Mouse (Mus musculus) ovary, postnatal 36 days (tissue): ENCODE data around the gene BC055324.
A peak's percentile ranks its signal among the peaks of the same experiment; 100 is the strongest.

Source experiments
- DNase-seq: peaks from one replicate; pipeline ENCODE4 v3.0.0; 2022; ENCODE audit warnings: low spot score, mixed read lengths

The BC055324 gene

GRCm38 (mm10) chr1:163953396-163953795 is 41.2 kb downstream of the BC055324 start:
- no peak for DNase-seq

- no peak for DNase-seq
These were observed 52.5 kb downstream of the BC055324 start for GRCm38 (mm10) chr1:163942056-163942455.

- no peak for DNase-seq
These were observed 60.0 kb downstream of the BC055324 start for GRCm38 (mm10) chr1:163934591-163934990.

- DNase-seq, result no peak
These were observed 62.8 kb downstream of the BC055324 start for GRCm38 (mm10) chr1:163931801-163932200.

DNA sequence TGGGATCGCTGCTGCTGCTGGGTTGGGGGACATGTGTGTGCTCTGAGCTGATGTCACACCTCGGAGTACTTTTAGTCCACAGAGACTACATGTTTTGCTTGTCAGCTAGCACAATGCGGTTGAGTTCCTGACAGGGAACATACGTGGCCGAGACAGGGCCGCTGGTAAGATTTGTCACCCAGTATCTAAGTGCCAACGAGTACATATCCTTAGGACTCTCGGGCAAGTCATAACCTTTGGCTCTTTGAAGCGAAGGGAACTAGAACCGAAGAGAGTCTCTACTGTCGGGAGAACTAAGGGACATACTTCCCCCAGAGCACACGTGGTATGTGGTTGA is 64.2 kb downstream of the BC055324 start:
- no peak for DNase-seq

- peak; percentile 87 for DNase-seq
These were observed 64.7 kb downstream of the BC055324 start for GRCm38 (mm10) chr1:163929636-163930457.

- no peak for DNase-seq
These were observed 65.8 kb downstream of the BC055324 start, which contains the start of gene Scyl3 for GRCm38 (mm10) chr1:163928846-163929245. TSS of gene Scyl3 (plus strand) at chr1:163929100.

DNA sequence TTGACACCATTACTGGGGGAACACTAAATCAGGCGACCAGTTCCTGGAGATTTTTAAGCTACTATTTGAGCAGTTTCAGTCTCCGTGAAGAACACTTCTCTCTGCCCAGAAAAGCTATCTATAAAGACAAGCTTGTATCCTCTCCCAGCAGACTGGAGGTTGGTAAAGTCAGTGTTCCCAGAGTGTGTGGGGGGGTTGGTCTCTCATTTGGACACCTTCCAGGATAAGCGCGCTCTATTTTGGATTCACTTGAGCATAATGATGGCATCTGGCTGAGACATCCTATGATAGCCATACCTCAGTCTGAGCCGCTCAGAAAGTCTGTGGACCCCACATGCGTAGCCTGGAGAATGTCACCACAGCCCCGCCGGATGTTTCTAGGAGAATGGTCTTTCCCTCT is 70.5 kb downstream of the BC055324 start:
- DNase-seq, result no peak

- DNase-seq, result no peak
These were observed 77.0 kb downstream of the BC055324 start for GRCm38 (mm10) chr1:163917349-163918160.

- no peak for DNase-seq
These were observed 82.6 kb downstream of the BC055324 start for GRCm38 (mm10) chr1:163911981-163912380.

DNA sequence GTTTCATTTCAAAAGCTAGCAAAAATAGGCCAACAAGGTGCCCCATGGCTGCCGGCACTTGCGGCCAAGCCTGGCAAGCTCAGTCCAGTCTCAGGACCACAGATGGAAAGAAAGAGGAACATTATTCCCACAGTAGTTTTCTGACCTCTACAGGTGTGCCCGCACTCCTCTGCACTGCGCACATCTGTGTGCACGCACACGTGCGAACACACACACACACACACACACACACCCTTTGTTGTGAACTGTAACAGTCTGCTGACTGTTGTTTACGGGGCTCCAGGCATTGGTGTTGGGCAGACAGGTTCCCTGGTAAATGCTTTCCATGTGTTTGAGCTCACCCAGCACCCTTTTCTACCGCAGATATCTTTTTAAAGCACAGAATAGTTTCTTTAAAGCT is 83.8 kb downstream of the BC055324 start:
- DNase-seq, result no peak

GRCm38 (mm10) chr1:163910343-163910742 is 84.3 kb downstream of the BC055324 start:
- DNase-seq, result no peak

DNA sequence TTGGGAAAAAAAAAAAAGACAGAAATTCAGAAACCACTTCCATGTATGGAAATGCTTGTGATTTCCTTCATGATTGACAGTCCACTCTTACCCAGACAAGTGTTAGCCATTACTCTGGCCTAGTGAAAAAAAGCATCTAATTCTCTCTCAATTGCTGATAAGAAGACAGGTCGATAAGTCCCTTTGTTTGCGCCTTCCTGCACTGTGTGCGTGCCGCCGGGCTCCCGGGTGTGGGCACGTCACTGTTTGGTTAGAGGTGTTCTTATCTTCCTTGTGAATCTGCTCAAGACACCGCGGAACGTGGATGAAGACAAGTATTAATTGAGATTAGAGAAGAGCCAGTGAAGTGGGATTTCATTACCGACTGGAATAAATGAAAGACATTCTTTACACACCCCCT is 86.2 kb downstream of the BC055324 start:
- no peak for DNase-seq

DNA sequence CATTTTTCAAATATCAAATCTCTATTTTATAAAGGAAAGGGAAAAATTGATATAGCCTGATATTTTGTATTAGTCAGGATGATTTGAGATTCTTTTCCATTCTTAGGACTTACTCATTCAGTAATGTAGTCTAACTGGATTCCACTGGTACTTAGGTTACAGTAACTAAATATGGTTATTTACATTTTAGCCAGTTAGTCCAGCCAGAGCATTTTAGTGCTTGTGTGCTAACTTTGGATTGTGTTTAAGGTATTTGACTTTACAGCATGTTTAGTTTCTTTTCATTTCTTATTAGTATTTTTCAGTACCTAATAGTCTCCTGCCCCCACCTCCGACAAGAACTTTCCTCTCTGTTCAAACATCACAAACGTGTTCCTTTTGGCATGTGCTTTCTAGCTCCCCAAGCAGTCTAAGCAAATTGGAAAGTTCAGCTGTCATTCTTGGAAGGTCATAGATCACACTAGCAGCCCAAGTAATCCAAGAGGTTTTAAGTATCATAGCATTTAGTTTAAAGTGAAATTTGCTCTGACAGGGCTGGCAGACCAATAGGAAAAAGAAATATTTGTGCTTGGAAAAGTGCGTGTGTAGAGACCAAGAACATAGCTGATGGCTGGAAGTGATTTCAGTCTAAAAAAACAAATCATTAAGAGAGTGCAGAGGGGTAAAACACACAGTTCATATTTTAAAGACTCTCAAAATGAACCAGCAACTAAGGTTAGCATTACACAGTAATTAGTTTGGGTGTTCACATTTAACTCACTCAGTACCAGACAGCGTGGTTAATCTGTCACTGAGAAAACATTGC is 87.4 kb downstream of the BC055324 start:
- DNase-seq, result no peak

DNA sequence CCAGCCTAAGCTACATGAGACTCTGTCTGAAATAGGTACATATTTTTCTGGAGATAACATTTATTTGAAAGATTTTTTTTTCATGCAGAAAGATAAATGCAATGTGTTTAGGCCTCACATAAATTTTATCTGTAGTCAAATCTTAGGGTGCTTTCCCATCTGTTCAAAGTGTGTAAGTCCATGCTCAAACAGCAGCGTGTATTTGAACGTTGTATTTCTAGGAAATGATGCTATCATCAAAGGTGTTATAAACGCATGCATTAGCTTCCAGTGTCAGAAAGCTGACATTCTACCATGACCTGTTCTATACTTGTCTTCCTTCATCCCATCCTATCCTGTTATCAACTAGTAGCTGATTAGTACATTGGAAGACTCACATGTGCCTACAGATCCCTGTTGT is 91.2 kb downstream of the BC055324 start:
- DNase-seq, result no peak

DNA sequence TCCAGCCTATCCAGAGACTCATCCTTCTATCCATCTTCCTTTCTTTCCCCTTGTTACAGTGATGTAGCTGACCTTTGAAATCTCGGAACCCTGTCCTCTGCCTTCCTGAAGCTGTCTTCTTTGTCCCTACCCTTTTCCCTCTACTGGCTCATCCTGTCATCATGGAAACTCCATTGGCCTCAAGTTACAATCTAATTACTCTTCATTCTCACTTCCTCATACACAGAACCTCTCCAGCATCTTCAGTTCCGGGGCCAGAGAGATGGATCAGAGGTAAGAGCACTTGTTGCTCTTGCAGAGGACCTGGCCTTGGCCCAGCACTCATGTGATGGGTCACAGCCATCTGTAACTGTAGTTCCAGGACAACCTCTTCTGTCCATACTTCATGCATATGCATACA is 94.4 kb downstream of the BC055324 start:
- no peak for DNase-seq

- DNase-seq, result no peak
These were observed 95.0 kb downstream of the BC055324 start for GRCm38 (mm10) chr1:163899575-163899974.

DNA sequence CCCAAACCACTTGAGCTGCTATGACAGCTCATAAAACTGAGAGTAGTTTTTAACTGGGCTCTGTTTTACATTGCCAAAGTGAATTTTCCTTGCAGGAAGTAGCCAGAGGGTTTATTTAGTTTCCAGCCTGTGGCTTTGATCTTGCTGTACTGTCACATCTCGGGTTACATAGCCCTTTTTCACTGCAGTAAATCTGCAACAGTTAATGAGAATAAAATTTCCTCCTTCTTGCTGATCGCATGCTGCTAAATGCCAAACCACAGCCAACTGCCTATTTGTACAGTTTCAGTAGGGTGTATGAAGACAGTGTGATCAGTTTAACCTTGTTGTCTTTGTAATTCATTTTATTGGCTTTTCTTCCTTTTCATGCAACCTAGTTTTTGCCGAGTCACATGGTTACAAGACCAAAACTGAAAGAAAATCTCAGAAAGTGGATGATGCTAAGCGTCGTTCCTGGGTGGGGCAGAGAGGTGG is 96.3 kb downstream of the BC055324 start:
- no peak for DNase-seq
